Comparison of ENCODE assay signal across 25 mouse cellular contexts in genomic region chr1:163992371-163992770, GRCm38 (mm10). TPM values are rescaled to one million over a fixed set of nuclear protein-coding genes. Genes with fewer than 3 reads are reported as not detected.
"Had no signal": no experiment of that assay in that cellular context is flagged by ENCODE, and none has a peak within 500 bp of the region (broad histone marks: within the 10 kb centered on the region; RNA-seq: fewer than 3 reads in every experiment).

No protein-coding gene starts in this region.

- H3K27ac ChIP-seq: layer of hippocampus, adult 2 months; liver, embryonic 13.5 days; midbrain, embryonic 10.5 days; midbrain, embryonic 13.5 days; neural tube, embryonic 13.5 days had no signal

- H3K4me3 ChIP-seq: layer of hippocampus, adult 2 months; liver, embryonic 13.5 days; midbrain, embryonic 10.5 days; midbrain, embryonic 13.5 days; myocyte; neural tube, embryonic 13.5 days had no signal

- H3K9ac ChIP-seq: liver, embryonic 13.5 days; midbrain, embryonic 13.5 days; neural tube, embryonic 13.5 days had no signal

- DNase-seq: kidney, adult 8-10 months; kidney, postnatal 14 days; layer of hippocampus, adult 9-11 months; liver, embryonic 13.5 days; lung, adult 2 months; lung, postnatal 14 days; lung, postnatal 4 days; retina, postnatal 1 day; right cerebral cortex, postnatal 25 days; spleen, adult 18-20 months; thymus, postnatal 25 days had no signal

- ATAC-seq: intestine, postnatal 0 days; midbrain, embryonic 13.5 days; midbrain, embryonic 16.5 days had no signal

- H3K4me2 ChIP-seq: liver, embryonic 13.5 days; midbrain, embryonic 13.5 days; neural tube, embryonic 13.5 days had no signal

- H3K9me3 ChIP-seq: liver, embryonic 13.5 days; midbrain, embryonic 10.5 days; midbrain, embryonic 13.5 days; neural tube, embryonic 13.5 days had no signal

- H3K27me3 ChIP-seq: liver, embryonic 13.5 days; midbrain, embryonic 13.5 days; neural tube, embryonic 13.5 days had no signal

- H3K36me3 ChIP-seq: neural tube, embryonic 13.5 days had no signal

RNA-seq across cellular contexts. Expression of gene Sele, which starts 55.7 kb away (rescaled TPM):
- total RNA-seq: layer of hippocampus, adult 2 months; layer of hippocampus, postnatal 25 days; left cerebral cortex, postnatal 25 days; liver, adult 2 months had no signal
- polyA plus RNA-seq: intestine, embryonic 14.5 days; large intestine, adult 2 months; limb, embryonic 11.5 days; liver, embryonic 13.5 days; lung, embryonic 16.5 days; midbrain, embryonic 10.5 days; midbrain, embryonic 13.5 days; midbrain, embryonic 16.5 days; myocyte; neural tube, embryonic 13.5 days had no signal
